Mouse (Mus musculus): ENCODE results near the gene Intu. TPM values are rescaled to one million over a fixed set of nuclear protein-coding genes. Genes with fewer than 3 reads are reported as not detected.

Intu gene
- polyA plus RNA-seq, 1 experiment from 2014 or later = 3.7 TPM

DNA sequence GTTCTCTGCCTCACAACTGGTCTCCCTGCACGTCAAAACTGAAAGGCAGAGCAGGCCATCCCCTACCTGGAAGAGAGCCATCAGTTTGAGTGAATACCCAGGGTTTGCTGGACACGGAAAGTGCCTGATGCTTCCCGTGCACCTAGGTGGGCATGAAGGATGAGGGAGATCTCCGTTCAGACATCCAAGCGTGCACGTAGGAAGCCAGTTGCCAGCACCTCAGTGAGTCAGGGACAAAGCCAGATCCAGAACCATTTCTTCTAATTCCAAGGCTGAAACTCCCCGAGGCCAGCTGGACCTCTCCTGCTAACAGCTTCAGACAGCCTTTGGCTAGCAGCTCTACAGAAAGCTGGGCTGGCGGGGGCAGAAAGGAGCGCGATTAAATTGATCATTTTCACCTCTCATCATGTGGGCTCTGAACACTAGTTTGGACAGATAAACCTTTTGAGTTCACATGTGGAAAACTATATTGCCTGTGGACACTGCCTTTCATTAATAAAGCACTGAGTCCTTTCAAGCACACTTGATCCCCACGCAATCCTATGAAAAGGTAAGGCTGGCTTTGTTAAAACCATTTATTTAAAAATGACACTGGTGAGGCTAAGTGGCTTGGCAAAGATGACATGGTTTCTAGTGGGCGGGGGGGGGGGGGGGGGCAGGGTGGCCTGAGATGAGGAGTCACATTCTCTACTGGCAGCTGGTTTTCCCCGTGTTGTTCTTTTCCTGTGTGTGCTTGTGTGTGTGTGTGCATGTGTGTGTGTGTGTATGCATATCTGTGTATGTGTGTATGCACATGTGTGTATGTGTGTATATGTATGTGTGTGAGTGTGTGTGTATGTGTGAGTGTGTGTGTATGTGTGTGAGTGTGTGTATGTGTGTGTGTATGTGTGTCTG lies 17.9 kb upstream of the Intu start:
- Histone ChIP-seq H3K27me3 (no peaks in the 10 kb centered on the region), H3K27ac (no peak overlapping the region), H3K4me3 (no peak overlapping the region), H3K9me3 (no peaks in the 10 kb centered on the region), H3K4me2 (no peak overlapping the region), H3K36me3 (no peaks in the 10 kb centered on the region), H3K4me1 (no peaks in the 10 kb centered on the region), H3K9ac (no peak overlapping the region)
- 82% methylated on average over 13 of the region's 13 CpGs for WGBS
- ATAC-seq (ENCODE audit: insufficient number of reproducible peaks, insufficient read depth, low FRiP score, low TSS enrichment, low read depth) = no peak

DNA sequence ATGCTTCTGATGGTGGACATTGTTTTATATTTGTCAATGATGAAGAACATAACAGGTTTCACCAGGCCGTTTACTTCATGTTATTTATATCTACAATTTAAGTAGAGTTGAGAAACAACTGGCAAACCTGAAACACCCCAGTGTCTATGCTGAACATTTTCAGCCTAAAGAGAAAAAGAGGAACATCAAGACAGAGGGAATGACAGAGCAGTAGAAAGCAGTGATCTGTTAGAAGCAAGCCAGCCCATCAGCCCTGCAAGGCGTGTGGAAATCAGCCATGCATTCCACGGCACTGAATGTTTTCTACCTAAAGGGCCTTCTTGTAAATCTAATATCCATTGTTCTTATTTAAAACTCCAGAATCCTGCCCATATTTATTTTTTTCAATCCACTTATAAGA lies 12.8 kb upstream of the Intu start:
- H3K4me1 ChIP-seq = no peaks in the 10 kb centered on the region; the same call in 1 of the 2 replicates
- no peak overlapping the region for H3K4me3 ChIP-seq
- H3K9ac ChIP-seq = no peak overlapping the region
- 69% methylated on average over 3 of the region's 3 CpGs for WGBS
- no peak overlapping the region for H3K27ac ChIP-seq
- H3K4me2 ChIP-seq = no peak overlapping the region
- no peaks in the 10 kb centered on the region for H3K9me3 ChIP-seq
- no peak for ATAC-seq (ENCODE audit: insufficient number of reproducible peaks, insufficient read depth, low FRiP score, low TSS enrichment, low read depth)
- H3K36me3 ChIP-seq = no peaks in the 10 kb centered on the region
- no peaks in the 10 kb centered on the region for H3K27me3 ChIP-seq

- 69% methylated on average over 3 of the region's 3 CpGs for WGBS
- Histone ChIP-seq H3K27me3 (no peaks in the 10 kb centered on the region), H3K4me2 (no peak overlapping the region), H3K9me3 (no peaks in the 10 kb centered on the region), H3K36me3 (no peaks in the 10 kb centered on the region), H3K4me1 (no peaks in the 10 kb centered on the region; the same call in 1 of the 2 replicates), H3K4me3 (no peak overlapping the region), H3K9ac (no peak overlapping the region), H3K27ac (no peak overlapping the region)
- no peak for ATAC-seq (ENCODE audit: insufficient number of reproducible peaks, insufficient read depth, low FRiP score, low TSS enrichment, low read depth)
Observed at GRCm38 (mm10) chr3:40519555-40519954, 11.5 kb upstream of the Intu start.

GRCm38 (mm10) chr3:40520567-40520966 lies 10.5 kb upstream of the Intu start:
- ATAC-seq (ENCODE audit: insufficient number of reproducible peaks, insufficient read depth, low FRiP score, low TSS enrichment, low read depth) = no peak
- no peak overlapping the region for H3K9ac ChIP-seq
- no peaks in the 10 kb centered on the region; the same call in 1 of the 2 replicates for H3K4me1 ChIP-seq
- H3K36me3 ChIP-seq = no peaks in the 10 kb centered on the region
- no peaks in the 10 kb centered on the region for H3K9me3 ChIP-seq
- no peak overlapping the region for H3K27ac ChIP-seq
- H3K4me3 ChIP-seq = no peak overlapping the region
- H3K4me2 ChIP-seq = no peak overlapping the region
- 88% methylated on average over 3 of the region's 3 CpGs for WGBS
- no peaks in the 10 kb centered on the region for H3K27me3 ChIP-seq

GRCm38 (mm10) chr3:40522446-40522845 lies 8.6 kb upstream of the Intu start:
- no peaks in the 10 kb centered on the region for H3K36me3 ChIP-seq
- no peak overlapping the region for H3K4me3 ChIP-seq
- H3K4me2 ChIP-seq = no peak overlapping the region
- H3K27me3 ChIP-seq = 0 out of 2 replicates have a peak, but pooled peaks cover 6% of the 10 kb centered on the region
- ATAC-seq (ENCODE audit: insufficient number of reproducible peaks, insufficient read depth, low FRiP score, low TSS enrichment, low read depth) = no peak
- no peak overlapping the region for H3K27ac ChIP-seq
- no peaks in the 10 kb centered on the region for H3K9me3 ChIP-seq
- 37% methylated on average over 6 of the region's 6 CpGs for WGBS
- no peaks in the 10 kb centered on the region; the same call in 1 of the 2 replicates for H3K4me1 ChIP-seq
- 0 out of 2 replicates have a peak overlapping the region, but pooled peaks have one; percentile 21 for H3K9ac ChIP-seq

DNA sequence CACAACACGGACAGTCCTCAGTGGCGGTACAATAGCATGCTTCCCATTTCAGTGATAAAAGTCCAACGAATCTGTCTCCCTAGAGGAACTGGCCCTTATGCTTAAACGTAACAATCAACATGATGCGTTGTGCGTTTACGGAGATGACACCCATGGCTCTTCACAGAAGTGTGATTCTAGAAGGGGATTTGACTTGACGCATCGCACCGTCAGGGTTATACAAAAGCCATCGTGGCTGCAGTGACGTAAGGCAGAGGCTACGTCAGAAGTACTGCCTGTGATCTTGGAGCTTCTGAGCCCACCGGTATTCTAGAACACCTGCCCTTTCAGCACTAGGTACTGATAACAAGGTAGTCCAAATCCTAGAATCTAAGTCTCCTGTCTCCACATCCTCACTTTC lies 8.2 kb upstream of the Intu start:
- WGBS = 68% methylated on average over 14 of the region's 14 CpGs
- Histone ChIP-seq H3K4me3 (no peak overlapping the region), H3K27me3 (0 out of 2 replicates have a peak, but pooled peaks cover 6% of the 10 kb centered on the region), H3K27ac (no peak overlapping the region), H3K4me2 (no peak overlapping the region), H3K4me1 (no peaks in the 10 kb centered on the region; the same call in 1 of the 2 replicates), H3K36me3 (no peaks in the 10 kb centered on the region), H3K9me3 (no peaks in the 10 kb centered on the region), H3K9ac (0 out of 2 replicates have a peak overlapping the region, but pooled peaks have one; percentile 21)
- ATAC-seq (ENCODE audit: insufficient number of reproducible peaks, insufficient read depth, low FRiP score, low TSS enrichment, low read depth) = no peak

- no peak overlapping the region for H3K27ac ChIP-seq
- H3K4me1 ChIP-seq = no peaks in the 10 kb centered on the region; the same call in 1 of the 2 replicates
- no peaks in the 10 kb centered on the region for H3K9me3 ChIP-seq
- 15% methylated on average over 7 of the region's 7 CpGs for WGBS
- H3K4me2 ChIP-seq = peak overlapping the region; percentile 16
- ATAC-seq (ENCODE audit: insufficient number of reproducible peaks, insufficient read depth, low FRiP score, low TSS enrichment, low read depth) = no peak
- H3K27me3 ChIP-seq = peaks cover 8% of the 10 kb centered on the region; the same call in 1 of the 2 replicates
- H3K9ac ChIP-seq = no peak overlapping the region; the same call in 1 of the 2 replicates
- no peaks in the 10 kb centered on the region for H3K36me3 ChIP-seq
- no peak overlapping the region for H3K4me3 ChIP-seq
Observed at GRCm38 (mm10) chr3:40523371-40523783, 7.7 kb upstream of the Intu start.

GRCm38 (mm10) chr3:40524841-40525240 lies 6.2 kb upstream of the Intu start:
- H3K4me2 ChIP-seq = no peak overlapping the region
- H3K9ac ChIP-seq = no peak overlapping the region
- no peaks in the 10 kb centered on the region for H3K36me3 ChIP-seq
- ATAC-seq (ENCODE audit: insufficient number of reproducible peaks, insufficient read depth, low FRiP score, low TSS enrichment, low read depth) = no peak
- peaks cover 4% of the 10 kb centered on the region; the same call in 1 of the 2 replicates for H3K4me1 ChIP-seq
- H3K27me3 ChIP-seq = peaks cover 17% of the 10 kb centered on the region; the same call in 1 of the 2 replicates
- no peak overlapping the region for H3K27ac ChIP-seq
- 78% methylated on average over 7 of the region's 7 CpGs for WGBS
- H3K4me3 ChIP-seq = no peak overlapping the region
- H3K9me3 ChIP-seq = no peaks in the 10 kb centered on the region

DNA sequence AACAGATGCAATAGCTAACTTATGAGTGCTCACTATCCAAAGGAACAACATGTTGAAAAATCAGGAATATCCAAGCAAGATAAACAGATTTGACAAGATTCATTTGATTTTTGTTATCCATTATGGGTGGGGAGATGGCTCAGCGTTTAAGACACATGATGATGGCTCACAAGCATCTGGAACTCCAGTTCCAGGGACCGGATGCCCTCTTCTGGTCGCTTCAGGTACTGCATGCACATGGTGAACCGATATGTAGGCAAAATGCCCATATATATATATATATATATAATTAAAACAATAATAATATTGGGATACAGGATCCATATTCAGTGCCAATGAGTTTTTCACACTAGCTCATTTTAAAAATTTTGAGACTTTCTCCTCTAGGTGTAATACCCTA lies 5.7 kb upstream of the Intu start:
- Histone ChIP-seq H3K27me3 (peaks cover 21% of the 10 kb centered on the region; the same call in 1 of the 2 replicates), H3K4me2 (no peak overlapping the region), H3K27ac (no peak overlapping the region), H3K4me3 (no peak overlapping the region), H3K9ac (no peak overlapping the region), H3K9me3 (no peaks in the 10 kb centered on the region), H3K4me1 (peaks cover 4% of the 10 kb centered on the region; the same call in 1 of the 2 replicates), H3K36me3 (no peaks in the 10 kb centered on the region)
- ATAC-seq (ENCODE audit: insufficient number of reproducible peaks, insufficient read depth, low FRiP score, low TSS enrichment, low read depth) = no peak
- WGBS = 12% methylated on average over 4 of the region's 4 CpGs

DNA sequence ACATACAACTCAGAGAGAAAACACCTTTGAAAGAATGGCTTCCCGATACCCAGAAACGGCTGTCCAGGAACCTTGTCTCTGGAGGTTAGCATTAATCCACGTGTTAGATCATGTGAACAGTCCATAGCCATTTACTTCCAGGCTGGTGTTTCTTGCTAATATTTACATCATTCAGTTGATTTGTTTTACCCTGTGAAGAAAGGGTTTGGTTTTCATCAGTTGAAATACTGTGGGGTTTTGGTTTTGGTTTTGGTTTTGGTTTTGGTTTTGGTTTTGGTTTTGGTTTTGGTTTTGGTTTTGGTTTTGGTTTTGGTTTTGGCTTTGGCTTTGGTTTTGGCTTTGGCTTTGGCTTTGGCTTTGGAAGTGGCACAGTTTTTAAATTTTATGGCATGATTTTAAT lies 5.0 kb upstream of the Intu start:
- Histone ChIP-seq H3K4me2 (no peak overlapping the region), H3K4me3 (no peak overlapping the region), H3K9me3 (no peaks in the 10 kb centered on the region), H3K36me3 (no peaks in the 10 kb centered on the region), H3K27ac (no peak overlapping the region), H3K4me1 (peaks cover 6% of the 10 kb centered on the region), H3K27me3 (peaks cover 25% of the 10 kb centered on the region), H3K9ac (no peak overlapping the region)
- no peak for ATAC-seq (ENCODE audit: insufficient number of reproducible peaks, insufficient read depth, low FRiP score, low TSS enrichment, low read depth)
- 86% methylated on average over 3 of the region's 3 CpGs for WGBS

GRCm38 (mm10) chr3:40527218-40527617 lies 3.9 kb upstream of the Intu start:
- Histone ChIP-seq H3K9me3 (no peaks in the 10 kb centered on the region), H3K36me3 (no peaks in the 10 kb centered on the region), H3K27me3 (peaks cover 36% of the 10 kb centered on the region), H3K4me1 (peaks cover 16% of the 10 kb centered on the region), H3K9ac (no peak overlapping the region), H3K4me2 (no peak overlapping the region), H3K4me3 (no peak overlapping the region), H3K27ac (no peak overlapping the region)
- WGBS = 68% methylated on average over 10 of the region's 10 CpGs
- no peak for ATAC-seq (ENCODE audit: insufficient number of reproducible peaks, insufficient read depth, low FRiP score, low TSS enrichment, low read depth)
